Mouse (Mus musculus) midbrain, embryonic 14.5 days (tissue): ENCODE measurements at regions not wholly inside any gene's neighbourhood (a gene's known extent, or its start where the extent isn't known, plus 50 kb on each side); places are given as distances from the start of the nearest gene placed in this dataset.

Source experiments
- ATAC-seq: fragments of 200-750 bp; cut with Nextera tagmentation; 2 replicates; pipeline ENCODE4 v1.8.0; 2017; ENCODE audit warnings: moderate number of reproducible peaks, moderate library complexity; ENCODE audit not compliant: low FRiP score, low TSS enrichment
- DNase-seq: peaks from one replicate; pipeline ENCODE4 v3.0.0-alpha.2; 2015
- H3K27ac ChIP-seq: fragments of 300-500 bp; sonication (generic); replicated peaks from 2 replicates; pipeline ENCODE4 v1.5.1; 2014; ENCODE audit warnings: mild to moderate bottlenecking, low read depth, low read length, moderate library complexity
- H3K27me3 ChIP-seq: fragments of 300-500 bp; sonication (generic); 2 replicates; pipeline ENCODE4 v1.6.1; 2014; ENCODE audit warnings: low read length, control low read depth, mixed read lengths; ENCODE audit not compliant: control insufficient read depth, insufficient read depth
- H3K36me3 ChIP-seq: fragments of 300-500 bp; sonication (generic); 2 replicates; pipeline ENCODE4 v1.6.1; 2014; ENCODE audit warnings: low read length, control low read depth; ENCODE audit not compliant: control insufficient read depth, insufficient read depth
- H3K4me1 ChIP-seq: fragments of 300-500 bp; sonication (generic); 2 replicates; pipeline ENCODE4 v1.6.1; 2014; ENCODE audit warnings: mild to moderate bottlenecking, antibody characterized with exemption, low read length, control low read depth; ENCODE audit not compliant: control insufficient read depth, insufficient read depth
- H3K4me2 ChIP-seq: fragments of 300-500 bp; sonication (generic); 2 replicates; pipeline ENCODE4 v1.6.1; 2014; ENCODE audit warnings: mild to moderate bottlenecking, low read length, moderate library complexity
- H3K4me3 ChIP-seq: fragments of 300-500 bp; sonication (generic); replicated peaks from 2 replicates; pipeline ENCODE4 v1.5.1; 2014; ENCODE audit warnings: low read depth, low read length
- H3K9ac ChIP-seq: fragments of 300-500 bp; sonication (generic); replicated peaks from 2 replicates; pipeline ENCODE4 v1.6.1; 2014; ENCODE audit warnings: mild to moderate bottlenecking, low read length, moderate library complexity
- H3K9me3 ChIP-seq: fragments of 300-500 bp; sonication (generic); 2 replicates; pipeline ENCODE4 v1.6.1; 2016; ENCODE audit warnings: low read length, control low read depth, mixed read lengths; ENCODE audit not compliant: control insufficient read depth
- WGBS: fragments of 180-500 bp; shearing (Covaris S2); extraction: QIAGEN DNeasy Blood & Tissue Kit; methylation state at CpG from one replicate; pipeline ENCODE4 v1.1.7; 2014; 5-methylcytosine and 5-hydroxymethylcytosine counted together

DNA sequence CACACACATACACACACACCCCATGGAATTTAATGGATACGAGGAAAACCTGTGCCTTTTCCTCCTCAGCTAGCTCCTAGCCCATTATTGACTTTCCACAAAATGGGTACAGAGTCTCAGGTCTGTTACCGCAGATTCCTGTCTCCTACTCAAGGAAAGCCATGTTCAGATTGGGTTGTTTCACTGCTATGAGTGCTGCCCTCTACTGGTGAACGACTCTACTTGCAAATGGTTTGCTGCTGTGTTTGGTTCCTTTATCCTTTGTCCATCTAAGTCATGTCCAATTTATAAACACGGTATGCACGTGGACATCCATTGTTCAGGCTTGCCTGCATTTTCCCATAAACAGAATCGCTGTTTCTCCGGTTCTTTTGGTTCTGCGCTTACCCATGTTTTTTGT, 144.4 kb upstream of the Acsl4 start:
- H3K27me3 ChIP-seq, result no peaks in the 10 kb centered on the region
- H3K36me3 ChIP-seq, result no peaks in the 10 kb centered on the region
- ATAC-seq, result no peak
- H3K9ac ChIP-seq, result no peak overlapping the region
- no peak overlapping the region for H3K27ac ChIP-seq
- DNase-seq, result peak; percentile 78
- no peaks in the 10 kb centered on the region for H3K9me3 ChIP-seq
- no peak overlapping the region for H3K4me3 ChIP-seq
- H3K4me1 ChIP-seq, result no peaks in the 10 kb centered on the region
- no peak overlapping the region for H3K4me2 ChIP-seq
- WGBS, result 39% methylated on average over 8 of the region's 8 CpGs

DNA sequence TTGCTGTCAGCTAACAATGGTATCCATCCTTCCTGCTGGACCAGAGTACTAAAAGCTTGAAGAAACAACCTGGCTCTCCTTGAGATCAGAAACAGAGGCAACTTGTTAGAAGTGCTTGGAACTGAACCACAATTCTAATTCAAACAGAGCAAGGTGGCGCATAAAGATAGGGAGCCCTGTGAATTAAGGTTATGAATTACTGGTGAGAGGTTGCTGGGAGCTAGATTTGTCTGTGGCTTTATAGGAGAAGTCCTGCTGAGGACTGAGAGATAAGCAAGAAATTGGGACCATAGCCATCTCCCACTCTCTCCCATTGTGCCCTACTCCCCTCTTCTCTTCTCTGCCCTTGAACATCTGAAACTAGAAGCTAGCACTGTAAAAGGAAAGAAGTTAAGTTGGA, 145.2 kb upstream of the Acsl4 start:
- WGBS, result 100% methylated on average over 1 of the region's 1 CpGs
- no peaks in the 10 kb centered on the region for H3K4me1 ChIP-seq
- no peak for ATAC-seq

DNA sequence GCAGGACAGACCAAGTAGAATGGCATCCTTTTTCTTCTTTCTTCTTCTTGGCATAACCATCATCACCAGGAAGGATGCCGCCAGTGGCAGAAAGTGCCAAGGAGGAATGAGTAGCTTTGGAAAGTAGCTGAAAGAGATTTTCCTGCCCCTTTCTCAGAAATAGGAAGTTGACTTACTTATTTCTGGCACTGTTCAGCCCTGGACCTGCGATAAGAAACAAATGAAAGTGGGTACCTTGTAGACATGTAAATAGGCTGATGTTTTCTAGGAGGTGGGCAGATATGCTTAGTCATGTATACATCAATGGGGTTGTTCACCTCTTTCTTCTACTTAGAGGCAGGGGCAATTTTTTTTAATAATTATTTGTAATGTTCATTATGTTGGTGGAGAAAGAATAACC, 145.3 kb upstream of the Tmem164 start:
- WGBS, result 94% methylated on average over 2 of the region's 2 CpGs
- Histone ChIP-seq H3K27me3 (no peaks in the 10 kb centered on the region), H3K4me3 (no peak overlapping the region), H3K4me2 (no peak overlapping the region), H3K27ac (no peak overlapping the region), H3K4me1 (no peaks in the 10 kb centered on the region), H3K9me3 (no peaks in the 10 kb centered on the region), H3K9ac (no peak overlapping the region), H3K36me3 (no peaks in the 10 kb centered on the region)
- DNase-seq (no peak), ATAC-seq (no peak)

More for the DNA sequence above, 145.2 kb upstream of the Acsl4 start:
- Histone ChIP-seq H3K27ac (no peak overlapping the region), H3K9me3 (no peaks in the 10 kb centered on the region), H3K4me3 (no peak overlapping the region), H3K4me2 (no peak overlapping the region), H3K27me3 (no peaks in the 10 kb centered on the region), H3K9ac (no peak overlapping the region), H3K36me3 (no peaks in the 10 kb centered on the region)
- no peak for DNase-seq

- H3K27ac ChIP-seq, result no peak overlapping the region
- no peaks in the 10 kb centered on the region for H3K27me3 ChIP-seq
- WGBS, result 78% methylated on average over 5 of the region's 5 CpGs
- H3K9me3 ChIP-seq, result no peaks in the 10 kb centered on the region
- H3K4me1 ChIP-seq, result no peaks in the 10 kb centered on the region
- H3K4me3 ChIP-seq, result no peak overlapping the region
- ATAC-seq, result no peak
- H3K4me2 ChIP-seq, result no peak overlapping the region
- H3K9ac ChIP-seq, result no peak overlapping the region
- no peaks in the 10 kb centered on the region for H3K36me3 ChIP-seq
- DNase-seq, result no peak
These were observed 143.8 kb upstream of the Tmem164 start for GRCm38 (mm10) chrX:142537259-142537963.

DNA sequence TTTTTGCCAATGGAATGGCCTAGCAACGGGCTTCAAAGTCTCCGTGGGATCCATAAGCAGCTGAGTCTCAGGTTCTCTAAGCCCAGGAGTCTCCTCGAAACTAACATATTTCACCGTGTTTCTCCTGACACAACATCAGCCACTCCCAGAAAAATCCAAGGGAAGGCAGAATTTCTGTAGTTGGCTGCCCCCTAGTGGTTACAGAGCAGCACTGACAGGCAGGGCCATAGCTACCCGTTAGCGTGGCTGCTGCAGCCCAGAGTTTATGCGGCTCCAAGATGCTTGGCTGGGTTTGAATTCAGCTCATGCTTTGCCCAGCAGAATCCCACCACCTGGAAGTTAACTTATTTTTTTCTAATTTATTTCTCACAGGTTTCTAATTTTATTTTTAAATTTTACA, 140.9 kb upstream of the Tmem164 start:
- Histone ChIP-seq H3K4me2 (0 out of 2 replicates have a peak overlapping the region, but pooled peaks have one; percentile 9), H3K36me3 (no peaks in the 10 kb centered on the region), H3K4me1 (no peaks in the 10 kb centered on the region), H3K27me3 (no peaks in the 10 kb centered on the region; the same call in 1 of the 2 replicates), H3K9ac (no peak overlapping the region), H3K4me3 (no peak overlapping the region), H3K27ac (no peak overlapping the region), H3K9me3 (no peaks in the 10 kb centered on the region)
- peak; percentile 91 for DNase-seq
- peak; percentile 57; the same call in 1 of the 2 replicates for ATAC-seq
- WGBS, result 14% methylated on average over 7 of the region's 7 CpGs

- DNase-seq (no peak), ATAC-seq (no peak)
- WGBS, result 85% methylated on average over 4 of the region's 4 CpGs
- Histone ChIP-seq H3K9me3 (no peaks in the 10 kb centered on the region), H3K4me2 (no peak overlapping the region), H3K27me3 (no peaks in the 10 kb centered on the region), H3K27ac (no peak overlapping the region), H3K4me1 (no peaks in the 10 kb centered on the region), H3K36me3 (no peaks in the 10 kb centered on the region), H3K9ac (no peak overlapping the region), H3K4me3 (no peak overlapping the region)
These were observed 129.0 kb upstream of the Tmem164 start for GRCm38 (mm10) chrX:142552196-142552595.

DNA sequence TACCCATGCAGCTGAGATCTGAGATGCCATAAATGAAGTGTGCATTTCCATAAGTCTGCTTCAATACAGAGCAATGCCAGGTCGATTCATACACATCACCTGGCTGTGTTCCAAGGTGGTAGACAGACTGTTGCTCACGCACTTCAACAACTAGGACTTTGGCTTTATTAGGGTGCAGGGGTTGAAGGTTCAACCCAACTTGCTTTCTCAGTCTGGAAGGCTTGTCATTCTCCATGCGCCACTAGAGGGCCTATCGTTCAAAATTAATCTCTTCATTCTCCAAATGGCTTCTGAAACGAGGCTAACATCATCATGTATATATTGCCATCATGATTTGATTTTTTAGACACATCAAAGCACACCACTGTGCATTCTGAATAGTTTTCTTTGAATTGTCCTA, 127.0 kb upstream of the Tmem164 start:
- Histone ChIP-seq H3K27ac (no peak overlapping the region), H3K4me3 (no peak overlapping the region), H3K9me3 (no peaks in the 10 kb centered on the region), H3K27me3 (no peaks in the 10 kb centered on the region), H3K36me3 (no peaks in the 10 kb centered on the region), H3K9ac (no peak overlapping the region), H3K4me1 (no peaks in the 10 kb centered on the region), H3K4me2 (no peak overlapping the region)
- ATAC-seq, result no peak
- WGBS, result 21% methylated on average over 5 of the region's 5 CpGs
- peak; percentile 70 for DNase-seq

GRCm38 (mm10) chrX:142557496-142557895, 123.7 kb upstream of the Tmem164 start:
- Histone ChIP-seq H3K4me1 (no peaks in the 10 kb centered on the region), H3K36me3 (no peaks in the 10 kb centered on the region), H3K4me2 (no peak overlapping the region), H3K27me3 (no peaks in the 10 kb centered on the region), H3K27ac (no peak overlapping the region), H3K9ac (no peak overlapping the region), H3K4me3 (no peak overlapping the region), H3K9me3 (no peaks in the 10 kb centered on the region)
- WGBS, result 75% methylated on average over 5 of the region's 5 CpGs
- ATAC-seq (no peak), DNase-seq (no peak)

- no peak overlapping the region for H3K4me2 ChIP-seq
- no peaks in the 10 kb centered on the region for H3K4me1 ChIP-seq
- WGBS, result 71% methylated on average over 2 of the region's 2 CpGs
- DNase-seq (no peak), ATAC-seq (no peak)
- no peak overlapping the region for H3K4me3 ChIP-seq
- no peaks in the 10 kb centered on the region for H3K36me3 ChIP-seq
- H3K27me3 ChIP-seq, result no peaks in the 10 kb centered on the region
- no peak overlapping the region for H3K27ac ChIP-seq
- H3K9me3 ChIP-seq, result no peaks in the 10 kb centered on the region
- H3K9ac ChIP-seq, result no peak overlapping the region
These were observed 120.8 kb upstream of the Tmem164 start for GRCm38 (mm10) chrX:142560209-142560912.
